Mouse (Mus musculus) spleen, adult 2 months (tissue): ENCODE data around the gene Fam234b.

Experiments
- CTCF ChIP-seq: fragments of 200-500 bp; IDR thresholded peaks from 2 replicates; pipeline ENCODE4 v1.5.1; 2011; ENCODE audit warnings: mild to moderate bottlenecking, inconsistent platforms; ENCODE audit not compliant: insufficient read depth, insufficient read length, insufficient replicate concordance; ENCODE audit errors: extremely low read depth
- POLR2A ChIP-seq: fragments of 200-500 bp; IDR thresholded peaks from 2 replicates; pipeline ENCODE4 v1.6.1; 2011; ENCODE audit warnings: low read depth, low read length, inconsistent platforms

DNA sequence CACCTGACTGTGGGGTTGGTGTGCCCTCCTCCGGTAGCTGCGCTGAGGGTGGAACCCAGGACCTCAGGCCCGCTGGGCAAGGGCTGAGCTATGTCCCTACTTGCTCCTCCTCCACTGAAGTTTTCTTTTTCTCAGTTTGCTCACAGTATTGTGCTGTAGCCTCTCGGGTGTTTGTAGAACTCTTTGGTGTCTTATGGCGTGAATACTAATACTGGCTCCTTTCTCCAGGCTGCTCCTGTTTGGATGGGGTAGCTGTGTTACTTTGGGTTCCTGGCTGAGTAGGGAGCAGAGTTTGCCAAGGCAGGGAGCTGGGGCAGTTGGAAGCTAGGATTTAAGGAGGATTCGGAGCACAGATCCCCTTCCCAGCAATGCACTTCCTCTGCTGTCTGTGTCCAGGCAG is 6.0 kb downstream of the Fam234b start:
- TF ChIP-seq POLR2A (no peak), CTCF (no peak)
